Mouse (Mus musculus) left cerebral cortex, postnatal 10 days (tissue): ENCODE results near the gene Lmln. TPM values are rescaled to one million over a fixed set of nuclear protein-coding genes. Genes with fewer than 3 reads are reported as not detected.
A peak's percentile ranks its signal among the peaks of the same experiment; 100 is the strongest.
"Not testable (repeated sequence)": the region's sequence is repeated elsewhere in the genome, so short reads cannot be mapped to it uniquely, and the experiment has no call there.

Experiments used
- DNase-seq, 2 experiments: peaks; one replicate each; pipeline ENCODE4 v3.0.0; 2021 to 2022; ENCODE audit warnings: low spot score in 2 of 2, mixed read lengths in 1 of 2; ENCODE audit errors: extremely low spot score in 1 of 2
- intact Hi-C: fragments of 180-260 bp; cut with DNase I; formaldehyde crosslinking; loops from one replicate; pipeline ENCODE4 v1.15.1; 2025
- total RNA-seq, 2 experiments: library from RNA; stranded (reverse); gene quantifications; 2 replicates each; pipeline ENCODE4 v1.2.3; 2021

Gene Lmln
- total RNA-seq, 2 experiments from 2014 or later: 20.1 to 24.2 TPM

DNA sequence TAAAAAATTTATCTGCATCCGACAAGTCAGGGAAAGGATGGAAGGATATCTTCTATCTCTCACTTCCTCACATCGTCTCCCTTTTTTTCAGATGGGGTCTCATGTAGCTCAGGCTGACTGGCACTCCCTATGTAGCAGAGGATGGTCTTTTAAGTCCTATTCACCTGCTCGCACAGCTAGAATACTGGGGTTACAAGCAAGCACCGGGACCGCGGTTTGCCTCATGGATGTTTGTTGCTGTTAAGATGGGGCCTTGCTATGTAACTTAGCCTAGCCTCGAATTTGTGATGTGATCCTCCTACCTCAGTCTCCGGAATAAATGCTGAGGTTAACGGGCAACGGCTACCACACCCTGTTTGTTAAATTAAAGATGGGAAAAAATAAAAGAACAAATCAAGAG is 6.7 kb upstream of the Lmln start:
- intact Hi-C loops: no loop called here
- no peak for DNase-seq

DNA sequence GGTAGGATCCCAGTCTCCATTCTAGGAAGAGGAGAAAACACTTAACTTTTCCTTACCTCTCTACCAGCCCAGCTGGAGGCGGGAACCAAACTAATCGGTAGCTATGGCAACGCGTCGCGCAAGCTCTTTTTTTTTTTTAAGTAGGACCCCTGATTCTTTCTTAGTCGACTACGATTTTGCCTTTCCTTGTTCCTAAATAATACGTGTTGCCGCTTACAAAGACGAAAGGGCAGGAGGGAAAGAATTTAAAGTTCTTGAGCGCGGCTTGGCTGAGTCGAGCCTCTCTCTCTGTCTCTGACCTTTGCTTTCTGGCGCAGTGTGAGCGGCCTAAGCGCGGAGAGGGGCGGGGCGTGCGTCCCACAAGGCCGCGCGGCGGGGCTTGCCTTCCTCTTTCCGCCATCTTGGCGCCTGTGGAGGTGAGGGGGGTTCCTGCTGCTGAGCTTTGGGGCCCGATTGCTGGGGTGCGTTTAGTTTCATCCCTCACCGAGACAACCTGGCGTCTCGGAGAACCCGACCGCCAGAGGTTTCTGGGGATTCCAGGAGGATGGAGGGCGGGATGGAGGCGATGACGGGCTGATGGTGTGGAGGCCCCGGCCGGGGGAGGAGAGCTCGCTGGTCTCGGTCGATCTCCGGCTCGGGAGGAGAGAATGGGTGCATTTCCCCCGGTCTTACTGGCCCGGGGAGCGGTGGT is 6.1 kb upstream of the Lmln start, which contains the start of the genes Iqcg and Rpl35a:
TSS of gene Iqcg (minus strand) at position 124 of the 691 bp plus-strand sequence.
TSS of gene Rpl35a (plus strand) at position 359 of the 691 bp plus-strand sequence.
- peak; percentile 82 to 93 for DNase-seq
- intact Hi-C loops: no loop called here

- DNase-seq: peak in 1 of 2 experiments; percentile 45
- intact Hi-C loops: no loop called here
These were observed 5.5 kb upstream of the Lmln start for GRCm38 (mm10) chr16:33056786-33057185.

DNA sequence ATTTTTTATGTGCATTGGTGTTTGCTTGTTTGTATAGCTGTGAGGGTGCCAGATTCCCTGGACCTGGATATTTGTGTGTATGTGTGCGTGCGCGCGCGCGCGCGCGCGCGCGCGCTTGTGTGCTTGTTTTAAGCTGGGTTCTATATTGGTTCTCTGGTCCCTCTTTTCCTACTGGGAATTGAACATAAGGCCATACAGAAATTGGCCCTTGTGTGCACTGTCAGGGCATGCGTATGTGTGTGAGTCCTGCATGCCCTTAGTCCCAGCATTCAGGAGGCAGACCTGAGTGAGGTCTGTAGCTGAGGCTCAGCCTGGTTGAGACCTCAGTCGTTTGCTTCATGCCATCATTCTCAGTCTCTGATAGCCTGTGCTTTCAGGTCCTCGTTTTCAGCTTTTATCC is 4.3 kb upstream of the Lmln start:
- intact Hi-C loops: no loop called here
- no peak for DNase-seq

- intact Hi-C loops, DNase-seq: not testable (repeated sequence)
These were observed 3.7 kb upstream of the Lmln start for GRCm38 (mm10) chr16:33058656-33059055.

DNA sequence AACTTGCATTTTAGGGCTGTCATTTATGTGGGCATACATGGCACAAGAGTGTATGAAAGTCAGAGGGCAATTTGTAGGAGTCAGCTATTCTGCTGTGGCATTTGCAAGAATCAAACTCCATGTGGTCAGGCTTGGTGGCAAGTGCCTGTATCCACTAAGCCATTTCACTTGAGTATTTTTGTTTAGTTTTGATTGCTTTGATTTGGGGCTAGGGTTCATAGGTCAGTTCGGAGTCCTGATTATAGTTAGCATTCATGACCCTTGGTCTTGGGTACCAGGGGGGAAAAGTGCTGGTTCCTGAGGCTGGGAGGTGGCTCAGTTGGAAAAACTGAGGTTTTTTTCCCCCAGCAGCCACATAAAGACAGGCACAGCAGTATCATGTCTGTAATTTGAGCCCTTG is 2.9 kb upstream of the Lmln start:
- DNase-seq: no peak
- intact Hi-C loops: no loop called here

DNA sequence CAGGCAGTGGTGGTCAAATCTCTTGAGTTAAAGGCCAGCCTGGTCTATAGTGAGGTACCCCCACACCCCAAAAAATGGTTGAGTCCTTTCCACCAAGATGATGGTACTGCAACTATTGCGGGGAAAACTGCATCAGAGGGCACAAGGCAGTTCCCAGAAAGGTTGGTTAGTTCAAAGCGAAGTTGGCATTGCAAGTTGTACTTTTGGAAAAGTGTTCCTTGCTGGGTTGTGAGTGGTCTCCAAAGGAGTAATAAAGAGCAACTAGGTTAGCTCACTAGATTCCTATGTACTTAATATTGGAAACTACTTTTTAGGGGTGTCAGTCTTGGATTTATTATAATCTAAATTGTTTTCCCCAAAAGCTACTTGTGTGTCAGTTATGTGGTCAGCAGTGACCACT is 1.4 kb upstream of the Lmln start:
- DNase-seq: no peak
- intact Hi-C loops: loop anchor here (5.0 kb wide), 2 partner anchors 91 to 681 kb away; no protein-coding TSS in a partner anchor

- intact Hi-C loops: loop anchor here (5.0 kb wide), 2 partner anchors 91 to 681 kb away; no protein-coding TSS in a partner anchor
- no peak for DNase-seq
These were observed 921 bp upstream of the Lmln start for GRCm38 (mm10) chr16:33061400-33061799.

DNA sequence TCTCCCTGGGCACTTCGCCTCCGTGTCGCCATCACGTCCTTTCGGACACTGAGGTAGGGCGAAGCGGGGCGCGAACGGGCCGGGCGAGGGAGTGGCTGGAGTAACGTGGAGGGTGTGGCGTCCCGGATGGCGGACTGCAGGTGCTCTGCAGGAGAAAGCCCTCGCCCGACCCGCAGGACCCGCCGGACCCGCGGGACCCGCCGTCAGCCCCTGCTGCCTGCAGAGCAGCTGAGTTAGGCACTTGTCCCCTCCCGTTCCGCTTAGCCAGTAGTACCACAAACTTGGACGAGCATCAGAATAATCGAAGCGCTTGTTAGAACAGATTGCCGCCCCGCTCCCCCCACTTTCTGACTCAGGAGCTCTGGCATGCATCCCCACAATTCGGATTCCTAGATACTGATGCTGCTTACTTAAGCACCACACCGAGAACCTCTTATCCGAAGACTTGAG is 386 bp downstream of the Lmln start:
- intact Hi-C loops: loop anchor here (5.0 kb wide), 2 partner anchors 90 to 680 kb away; no protein-coding TSS in a partner anchor

GRCm38 (mm10) chr16:33063267-33063666 is 946 bp downstream of the Lmln start:
- intact Hi-C loops: loop anchor here (5.0 kb wide), 2 partner anchors 89 to 679 kb away; no protein-coding TSS in a partner anchor
- DNase-seq: no peak

More for the DNA sequence above, 386 bp downstream of the Lmln start:
- DNase-seq: peak; percentile 68 to 71

DNA sequence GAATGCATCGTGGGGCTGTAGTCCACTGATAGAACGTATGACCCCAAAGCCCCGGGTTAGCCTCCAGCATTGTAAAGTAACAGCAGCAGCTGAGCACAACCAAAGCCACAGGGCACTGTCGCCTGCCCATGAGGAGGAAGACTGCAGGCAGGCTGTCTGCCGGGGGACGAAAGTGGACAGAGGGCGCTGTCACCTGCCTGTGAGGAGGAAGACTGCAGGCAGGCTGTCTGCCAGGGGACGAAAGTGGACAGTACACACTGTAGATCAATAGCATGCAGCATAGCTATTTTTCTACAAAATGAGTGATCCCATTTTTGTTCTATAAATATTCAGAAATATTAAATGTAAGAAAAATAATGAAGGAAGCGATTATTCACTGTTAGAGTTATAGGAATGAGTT is 2.3 kb downstream of the Lmln start:
- no peak for DNase-seq
- intact Hi-C loops: loop anchor here (5.0 kb wide), 2 partner anchors 88 to 678 kb away; no protein-coding TSS in a partner anchor

GRCm38 (mm10) chr16:33070928-33071327 is 8.6 kb downstream of the Lmln start:
- no peak for DNase-seq
- intact Hi-C loops: no loop called here

GRCm38 (mm10) chr16:33072871-33073557 is 10.7 kb downstream of the Lmln start:
- DNase-seq: no peak
- intact Hi-C loops: no loop called here

DNA sequence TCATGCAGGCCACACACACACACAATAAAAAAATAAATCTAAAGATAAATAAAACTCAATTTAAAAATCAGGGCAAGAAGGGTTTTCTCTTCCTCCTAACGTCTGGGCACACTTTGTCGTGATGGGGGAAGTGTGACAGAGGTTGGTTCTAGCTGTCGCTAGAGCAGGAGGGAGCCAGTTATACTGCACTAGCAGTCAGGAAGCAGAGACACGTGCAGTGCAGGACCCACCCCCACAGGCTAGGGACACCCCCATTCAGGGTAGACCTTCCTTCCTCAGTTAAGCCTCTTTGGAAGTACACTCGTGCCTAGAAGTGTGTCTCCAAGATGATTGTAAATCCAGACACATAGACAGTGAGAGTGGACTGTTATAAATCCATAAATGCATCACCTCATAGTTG is 12.6 kb downstream of the Lmln start:
- DNase-seq: no peak
- intact Hi-C loops: no loop called here

DNA sequence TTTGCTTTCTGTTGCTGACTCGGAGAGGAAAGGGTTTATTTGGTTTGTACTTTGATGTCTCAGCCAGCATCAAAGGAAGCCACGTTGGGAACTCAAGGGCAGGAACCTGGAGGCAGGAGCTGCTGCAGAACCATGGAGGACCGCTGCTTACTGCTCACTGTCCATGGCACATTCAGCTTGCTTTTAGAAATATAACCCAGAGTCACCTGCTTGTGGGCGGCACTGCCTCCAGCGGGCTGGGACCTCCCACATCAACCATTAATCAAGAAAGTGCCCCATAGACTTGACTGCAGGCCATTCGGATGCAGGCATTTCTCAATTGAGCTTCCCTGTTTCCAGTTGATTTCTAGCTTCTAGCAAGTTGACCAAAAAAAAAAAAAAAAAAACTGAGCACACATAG is 13.8 kb downstream of the Lmln start:
- intact Hi-C loops: no loop called here
- DNase-seq: no peak

- intact Hi-C loops: no loop called here
- no peak for DNase-seq
These were observed 14.8 kb downstream of the Lmln start for GRCm38 (mm10) chr16:33077069-33077627.

GRCm38 (mm10) chr16:33080063-33080462 is 17.7 kb downstream of the Lmln start:
- intact Hi-C loops: no loop called here
- no peak for DNase-seq

- DNase-seq: no peak
These were observed 20.6 kb downstream of the Lmln start for GRCm38 (mm10) chr16:33082951-33083350.

DNA sequence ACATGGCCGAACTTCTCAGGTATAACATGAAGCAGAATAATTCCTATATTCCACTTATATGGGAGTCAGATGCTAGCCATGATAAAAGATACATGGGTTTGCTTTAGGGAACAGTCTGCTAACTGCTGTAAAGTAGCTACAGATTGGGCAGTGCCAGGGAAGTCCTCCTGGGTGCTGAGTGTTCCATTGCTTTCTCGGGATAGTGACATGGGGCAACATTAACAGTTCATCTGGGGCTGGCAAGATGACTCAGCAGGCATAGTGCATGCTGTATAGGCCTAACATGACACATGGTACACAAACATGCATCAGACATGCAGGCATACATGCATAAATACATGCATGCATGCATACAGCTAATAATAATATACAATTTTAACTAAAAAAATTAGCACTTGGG is 21.7 kb downstream of the Lmln start:
- intact Hi-C loops: no loop called here
- no peak for DNase-seq

More at GRCm38 (mm10) chr16:33082951-33083350, 20.6 kb downstream of the Lmln start:
- intact Hi-C loops: no loop called here
